Comparison of ENCODE assay signal across 10 mouse cellular contexts in the genomic region with DNA sequence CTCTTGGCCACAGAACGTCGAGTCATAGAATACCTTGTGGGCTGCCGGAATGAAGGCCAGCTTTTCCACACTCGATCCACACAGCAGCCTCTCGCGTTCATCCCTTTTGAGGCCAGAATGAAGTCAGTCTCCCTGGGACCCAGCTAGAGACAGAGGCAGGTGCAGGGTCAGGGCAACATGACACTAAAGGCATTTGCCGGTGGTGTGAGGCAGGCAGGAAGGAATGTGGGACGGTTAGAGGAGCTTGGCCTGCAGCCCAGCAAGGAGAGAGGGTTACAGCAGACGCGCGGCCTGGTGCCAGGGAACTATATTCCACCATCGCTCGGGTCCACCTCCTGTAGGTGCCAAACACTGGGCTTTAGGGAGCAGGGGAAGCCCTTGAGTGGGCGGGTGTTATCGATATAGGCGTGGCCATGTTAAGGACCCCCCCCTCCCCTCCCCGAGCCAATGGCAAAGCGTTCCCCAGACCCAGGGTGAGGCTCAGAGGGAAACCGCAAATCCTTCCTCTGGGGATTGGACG. TPM values are rescaled to one million over a fixed set of nuclear protein-coding genes. Genes with fewer than 3 reads are reported as not detected.
DNase-seq lines count a peak whose midpoint lies in the region; ATAC-seq and TF ChIP-seq lines count a peak whose summit lies in the region.
"Had no signal": no experiment of that assay in that cellular context is flagged by ENCODE, and none has a peak within 500 bp of the region (broad histone marks: within the 10 kb centered on the region; RNA-seq: fewer than 3 reads in every experiment).

No protein-coding gene starts in this region.

- H3K27me3 ChIP-seq in intestine, embryonic 15.5 days (replicated peaks) = no peaks in the 10 kb centered on the region
- no peaks in the 10 kb centered on the region for H3K27me3 ChIP-seq in intestine, postnatal 0 days (replicated peaks; ENCODE audit: control insufficient read depth, insufficient read depth, low read length)
- H3K27me3 ChIP-seq in heart, adult 2 months (ENCODE audit: control insufficient read depth, insufficient read depth, low read length) = no peaks in the 10 kb centered on the region
- no peaks in the 10 kb centered on the region for H3K27me3 ChIP-seq in kidney, postnatal 0 days (ENCODE audit: insufficient read depth, low read length)
- no peaks in the 10 kb centered on the region for H3K27me3 ChIP-seq in midbrain, embryonic 13.5 days

- no peaks in the 10 kb centered on the region for H3K36me3 ChIP-seq in intestine, embryonic 15.5 days
- H3K36me3 ChIP-seq in intestine, postnatal 0 days (ENCODE audit: control insufficient read depth, insufficient read depth) = no peaks in the 10 kb centered on the region
- no peaks in the 10 kb centered on the region for H3K36me3 ChIP-seq in heart, adult 2 months (ENCODE audit: control insufficient read depth, insufficient read depth, low read length)
- H3K36me3 ChIP-seq in kidney, postnatal 0 days (ENCODE audit: insufficient read depth, low read length) = no peaks in the 10 kb centered on the region
- H3K36me3 ChIP-seq in midbrain, embryonic 13.5 days = no peaks in the 10 kb centered on the region
- H3K36me3 ChIP-seq: G1E; liver, embryonic 15.5 days had no signal

- H3K4me2 ChIP-seq in intestine, embryonic 15.5 days (replicated peaks) = peak overlapping the region; percentile 5; the same call in 1 of the 2 replicates
- H3K4me2 ChIP-seq in intestine, postnatal 0 days (replicated peaks; ENCODE audit: low read depth) = no peak overlapping the region
- no peak overlapping the region for H3K4me2 ChIP-seq in kidney, postnatal 0 days (ENCODE audit: low read length)
- H3K4me2 ChIP-seq in midbrain, embryonic 13.5 days (replicated peaks) = no peak overlapping the region
- H3K4me2 ChIP-seq: liver, embryonic 15.5 days had no signal

- no peak for TF ChIP-seq CTCF in intestine, postnatal 0 days (IDR thresholded peaks at IDR 0.05; ENCODE audit: low read depth)
- no peak for TF ChIP-seq CTCF in heart, adult 2 months (IDR thresholded peaks at IDR 0.05)
- no peak for TF ChIP-seq CTCF in kidney, postnatal 0 days (IDR thresholded peaks at IDR 0.05; ENCODE audit: low read depth)

- H3K9ac ChIP-seq in intestine, embryonic 15.5 days = no peak overlapping the region
- H3K9ac ChIP-seq in intestine, postnatal 0 days (ENCODE audit: low read depth, low read length) = no peak overlapping the region
- H3K9ac ChIP-seq in heart, adult 2 months (ENCODE audit: low read depth, low read length) = no peak overlapping the region
- no peak overlapping the region for H3K9ac ChIP-seq in kidney, postnatal 0 days (ENCODE audit: low read depth, low read length)
- H3K9ac ChIP-seq in midbrain, embryonic 13.5 days (replicated peaks) = 0 out of 2 replicates have a peak overlapping the region, but pooled peaks have one; percentile 2
- H3K9ac ChIP-seq: liver, embryonic 15.5 days had no signal

- 0 out of 2 replicates have a peak, but pooled peaks have one; percentile 6 for ATAC-seq in intestine, embryonic 15.5 days
- ATAC-seq in intestine, postnatal 0 days = no peak
- 0 out of 2 replicates have a peak, but pooled peaks have one; percentile 38 for ATAC-seq in kidney, postnatal 0 days (replicated peaks; ENCODE audit: low FRiP score, low read depth)
- no peak for ATAC-seq in midbrain, embryonic 13.5 days

- WGBS in intestine, embryonic 15.5 days = 17% methylated on average over 20 of the region's 20 CpGs
- WGBS in intestine, postnatal 0 days = 33% methylated on average over 20 of the region's 20 CpGs
- 6% methylated on average over 20 of the region's 20 CpGs for WGBS in heart, adult 2 months
- WGBS in kidney, postnatal 0 days = 8% methylated on average over 19 of the region's 20 CpGs
- WGBS in midbrain, embryonic 13.5 days = 15% methylated on average over 20 of the region's 20 CpGs

- H3K79me2 ChIP-seq in heart, adult 2 months (replicated peaks; ENCODE audit: control insufficient read depth, insufficient read depth, low read length) = no peaks in the 10 kb centered on the region

- no peak for TF ChIP-seq POLR2A in heart, adult 2 months (IDR thresholded peaks at IDR 0.05; ENCODE audit: insufficient read depth, low read depth, low read length)

- no peak overlapping the region for H3K27ac ChIP-seq in intestine, embryonic 15.5 days
- no peak overlapping the region for H3K27ac ChIP-seq in intestine, postnatal 0 days (ENCODE audit: low read depth, low read length)
- H3K27ac ChIP-seq in heart, adult 2 months = peak overlapping the region; percentile 73
- no peak overlapping the region for H3K27ac ChIP-seq in kidney, postnatal 0 days
- H3K27ac ChIP-seq in midbrain, embryonic 13.5 days = no peak overlapping the region
- H3K27ac ChIP-seq: liver, embryonic 15.5 days had no signal

- no peak for TF ChIP-seq EP300 in heart, adult 2 months (IDR thresholded peaks at IDR 0.05; ENCODE audit: insufficient read depth, low read depth, low read length)

- peaks cover 11% of the 10 kb centered on the region for H3K4me1 ChIP-seq in intestine, embryonic 15.5 days (replicated peaks)
- no peaks in the 10 kb centered on the region for H3K4me1 ChIP-seq in intestine, postnatal 0 days (replicated peaks; ENCODE audit: control insufficient read depth, insufficient read depth, low read length)
- 0 out of 2 replicates have a peak, but pooled peaks cover 1% of the 10 kb centered on the region for H3K4me1 ChIP-seq in heart, adult 2 months (ENCODE audit: control insufficient read depth, insufficient read depth, low read length)
- no peaks in the 10 kb centered on the region for H3K4me1 ChIP-seq in kidney, postnatal 0 days (replicated peaks; ENCODE audit: insufficient read depth, low read length)
- peaks cover 6% of the 10 kb centered on the region for H3K4me1 ChIP-seq in midbrain, embryonic 13.5 days (replicated peaks)

- H3K4me3 ChIP-seq in intestine, embryonic 15.5 days (replicated peaks) = no peak overlapping the region
- H3K4me3 ChIP-seq in intestine, postnatal 0 days (ENCODE audit: low read depth, low read length) = no peak overlapping the region
- H3K4me3 ChIP-seq in heart, adult 2 months = no peak overlapping the region
- H3K4me3 ChIP-seq in kidney, postnatal 0 days (replicated peaks; ENCODE audit: low read depth, low read length) = no peak overlapping the region
- H3K4me3 ChIP-seq in midbrain, embryonic 13.5 days (replicated peaks) = no peak overlapping the region
- H3K4me3 ChIP-seq: liver, embryonic 15.5 days had no signal

- H3K9me3 ChIP-seq in intestine, embryonic 15.5 days = no peaks in the 10 kb centered on the region
- no peaks in the 10 kb centered on the region for H3K9me3 ChIP-seq in intestine, postnatal 0 days (ENCODE audit: control insufficient read depth)
- H3K9me3 ChIP-seq in kidney, postnatal 0 days (replicated peaks; ENCODE audit: low read length) = no peaks in the 10 kb centered on the region
- H3K9me3 ChIP-seq in midbrain, embryonic 13.5 days = no peaks in the 10 kb centered on the region
- H3K9me3 ChIP-seq: G1E; liver, embryonic 15.5 days had no signal

- intact Hi-C loops in heart, adult 2 months (cut with DNase I) = loop anchor here (10.0 kb wide), 1 partner anchor 1438 kb away; no protein-coding TSS in a partner anchor

- DNase-seq in cerebellum, postnatal 14 days = peak; percentile 75 to 82
- DNase-seq in heart, adult 2 months = peak; percentile 69 to 84
- peak; percentile 39 for DNase-seq in kidney, postnatal 0 days (ENCODE audit: low spot score)
- DNase-seq in spleen, postnatal 14 days (ENCODE audit: low spot score in 2 of 2) = no peak
- DNase-seq in thymus, postnatal 25 days = no peak

RNA-seq across cellular contexts. Expression of a gene that starts 11.3 kb away (rescaled TPM):
- not detected in 2 replicates for polyA plus RNA-seq in intestine, embryonic 15.5 days (2015; fragmentation: Nextera tagmentation; extraction: Ambion mirVana)
- not detected in 2 replicates for polyA plus RNA-seq in intestine, postnatal 0 days (2015; fragmentation: Nextera tagmentation; extraction: Ambion mirVana)
- total RNA-seq in heart, adult 2 months (2021) = not detected
- not detected in 2 replicates for polyA plus RNA-seq in heart, adult 2 months (2012; rRNA removed)
- polyA plus RNA-seq in kidney, postnatal 0 days (2015; fragmentation: Nextera tagmentation; extraction: Ambion mirVana) = not detected in 2 replicates
- polyA plus RNA-seq in midbrain, embryonic 13.5 days (2015; fragmentation: Nextera tagmentation; extraction: Ambion mirVana) = not detected in 2 replicates
- total RNA-seq: G1E had no signal
- polyA plus RNA-seq: G1E; liver, embryonic 15.5 days had no signal

RNA-seq across cellular contexts. Expression of a gene that starts 26.6 kb away (rescaled TPM):
- polyA plus RNA-seq in intestine, embryonic 15.5 days (2015; fragmentation: Nextera tagmentation; extraction: Ambion mirVana) = 68.4 and 74.3 TPM in 2 replicates
- polyA plus RNA-seq in intestine, postnatal 0 days (2015; fragmentation: Nextera tagmentation; extraction: Ambion mirVana) = 114 and 141 TPM in 2 replicates
- 10 to 100 TPM; 79.4 to 96.6 TPM for total RNA-seq in heart, adult 2 months (2021)
- 23.1 and 24.8 TPM in 2 replicates for polyA plus RNA-seq in heart, adult 2 months (2012; rRNA removed)
- polyA plus RNA-seq in kidney, postnatal 0 days (2015; fragmentation: Nextera tagmentation; extraction: Ambion mirVana) = 2.5 and 3.6 TPM in 2 replicates
- 0.84 and 1.2 TPM in 2 replicates for polyA plus RNA-seq in midbrain, embryonic 13.5 days (2015; fragmentation: Nextera tagmentation; extraction: Ambion mirVana)
- total RNA-seq: G1E had no signal
- polyA plus RNA-seq: G1E had no signal

RNA-seq across cellular contexts. Expression of a gene that starts 51.0 kb away (rescaled TPM):
- polyA plus RNA-seq in intestine, embryonic 15.5 days (2015; fragmentation: Nextera tagmentation; extraction: Ambion mirVana) = 36.0 and 39.4 TPM in 2 replicates
- 35.1 and 37.0 TPM in 2 replicates for polyA plus RNA-seq in intestine, postnatal 0 days (2015; fragmentation: Nextera tagmentation; extraction: Ambion mirVana)
- 10 to 100 TPM; 23.3 to 26.7 TPM for total RNA-seq in heart, adult 2 months (2021)
- polyA plus RNA-seq in heart, adult 2 months (2012; rRNA removed) = 36.3 and 41.3 TPM in 2 replicates
- polyA plus RNA-seq in kidney, postnatal 0 days (2015; fragmentation: Nextera tagmentation; extraction: Ambion mirVana) = 45.3 and 49.3 TPM in 2 replicates
- 33.9 and 35.2 TPM in 2 replicates for polyA plus RNA-seq in midbrain, embryonic 13.5 days (2015; fragmentation: Nextera tagmentation; extraction: Ambion mirVana)

RNA-seq across cellular contexts. Expression of a gene that starts 53.6 kb away (rescaled TPM):
- 2.0 and 2.5 TPM in 2 replicates for polyA plus RNA-seq in intestine, embryonic 15.5 days (2015; fragmentation: Nextera tagmentation; extraction: Ambion mirVana)
- polyA plus RNA-seq in intestine, postnatal 0 days (2015; fragmentation: Nextera tagmentation; extraction: Ambion mirVana) = 0.24 and 0.26 TPM in 2 replicates
- total RNA-seq in heart, adult 2 months (2021) = not detected
- polyA plus RNA-seq in heart, adult 2 months (2012; rRNA removed) = 0.03 and 0.12 TPM in 2 replicates
- polyA plus RNA-seq in kidney, postnatal 0 days (2015; fragmentation: Nextera tagmentation; extraction: Ambion mirVana) = 0.87 and 0.89 TPM in 2 replicates
- polyA plus RNA-seq in midbrain, embryonic 13.5 days (2015; fragmentation: Nextera tagmentation; extraction: Ambion mirVana) = 1.2 and 1.4 TPM in 2 replicates

Comparison
In these comparisons a context has a peak if more than half of its experiments do, and no peak if none do; other contexts are left out.
1. ATAC-seq: peak in intestine, embryonic 15.5 days (single experiment) and kidney, postnatal 0 days (single experiment); none in intestine, postnatal 0 days (single experiment) and midbrain, embryonic 13.5 days (single experiment).
2. DNase-seq: peak in cerebellum, postnatal 14 days (2 of 2), heart, adult 2 months (2 of 2) and kidney, postnatal 0 days (single experiment); none in spleen, postnatal 14 days (0 of 2) and thymus, postnatal 25 days (single experiment).